Mouse (Mus musculus) monocyte, adult 5-6 weeks (primary cell): ENCODE results near the gene Thyn1. TPM values are rescaled to one million over a fixed set of nuclear protein-coding genes. Genes with fewer than 3 reads are reported as not detected.

Source experiments
- ATAC-seq: fragments of 153-309, 156-312 bp; replicated peaks from 2 replicates; pipeline ENCODE4 v1.8.0; 2017; ENCODE audit warnings: mild to moderate bottlenecking; ENCODE audit not compliant: low TSS enrichment, insufficient number of reproducible peaks, severe bottlenecking, poor library complexity, low FRiP score
- total RNA-seq: library from RNA; stranded (forward); fragments of 200-1000, 200-491, 200-594 nt; gene quantifications from 3 replicates; pipeline ENCODE4 v1.2.3, GENCODE M21; 2017

Gene Thyn1
- 7.9 to 23.6 TPM (median 17.4 TPM) in 3 replicates for total RNA-seq

GRCm38 (mm10) chr9:26999461-27000395 is at the start of gene Thyn1, which contains the start of gene Acad8:
TSS of gene Thyn1 (plus strand) at chr9:26999710.
TSS of gene Acad8 (minus strand) at chr9:26999566.
- ATAC-seq: peak; percentile 97

GRCm38 (mm10) chr9:26977754-26978153 is 21.8 kb upstream of the Thyn1 start:
- no peak for ATAC-seq

- no peak for ATAC-seq
Observed at GRCm38 (mm10) chr9:26978776-26979175, 20.7 kb upstream of the Thyn1 start.

GRCm38 (mm10) chr9:26985090-26985613 is 14.4 kb upstream of the Thyn1 start:
- ATAC-seq: no peak

- ATAC-seq: no peak
Observed at GRCm38 (mm10) chr9:26985668-26986277, 13.7 kb upstream of the Thyn1 start.

GRCm38 (mm10) chr9:26990181-26990580 is 9.3 kb upstream of the Thyn1 start:
- no peak for ATAC-seq

- ATAC-seq: no peak
Observed at GRCm38 (mm10) chr9:26993118-26993517, 6.4 kb upstream of the Thyn1 start.

- ATAC-seq: no peak
Observed at GRCm38 (mm10) chr9:26993900-26994299, 5.6 kb upstream of the Thyn1 start.

GRCm38 (mm10) chr9:26997062-26997461 is 2.4 kb upstream of the Thyn1 start:
- ATAC-seq: peak; percentile 82

GRCm38 (mm10) chr9:26997501-26997900 is 2.0 kb upstream of the Thyn1 start:
- no peak for ATAC-seq

GRCm38 (mm10) chr9:26998669-26999460 is 645 bp upstream of the Thyn1 start:
- peak; percentile 3; the same call in 1 of the 2 replicates for ATAC-seq

- ATAC-seq: no peak
Observed at GRCm38 (mm10) chr9:27005231-27005630, 5.7 kb downstream of the Thyn1 start.

GRCm38 (mm10) chr9:27005933-27006332 is 6.4 kb downstream of the Thyn1 start:
- ATAC-seq: no peak

- ATAC-seq: no peak
Observed at GRCm38 (mm10) chr9:27006866-27007265, 7.4 kb downstream of the Thyn1 start.

- ATAC-seq: no peak
Observed at GRCm38 (mm10) chr9:27009231-27009630, 9.7 kb downstream of the Thyn1 start.

- ATAC-seq: no peak
Observed at GRCm38 (mm10) chr9:27011572-27011971, 12.1 kb downstream of the Thyn1 start.

- ATAC-seq: no peak
Observed at GRCm38 (mm10) chr9:27018961-27019360, 19.5 kb downstream of the Thyn1 start.

GRCm38 (mm10) chr9:27023681-27024080 is 24.2 kb downstream of the Thyn1 start:
- 0 out of 2 replicates have a peak, but pooled peaks have one; percentile 34 for ATAC-seq

- 0 out of 2 replicates have a peak, but pooled peaks have one; percentile 32 for ATAC-seq
Observed at GRCm38 (mm10) chr9:27026708-27027107, 27.2 kb downstream of the Thyn1 start.
